Mouse (Mus musculus): ENCODE data around the gene Tpx2. TPM values are rescaled to one million over a fixed set of nuclear protein-coding genes. Genes with fewer than 3 reads are reported as not detected.

The Tpx2 gene
- polyA plus RNA-seq, 1 experiment from 2014 or later, result 51.1 TPM

- 75% methylated on average over 11 of the region's 11 CpGs for WGBS
- Histone ChIP-seq H3K9me3 (no peaks in the 10 kb centered on the region), H3K27ac (replicated peaks) (no peak overlapping the region), H3K9ac (replicated peaks) (no peak overlapping the region), H3K4me1 (peaks cover 5% of the 10 kb centered on the region), H3K36me3 (no peaks in the 10 kb centered on the region), H3K4me2 (replicated peaks) (no peak overlapping the region), H3K27me3 (no peaks in the 10 kb centered on the region), H3K4me3 (no peak overlapping the region)
- no peak for ATAC-seq (replicated peaks)
These were observed 77.6 kb downstream of the Tpx2 start for GRCm38 (mm10) chr2:152925189-152925872.

DNA sequence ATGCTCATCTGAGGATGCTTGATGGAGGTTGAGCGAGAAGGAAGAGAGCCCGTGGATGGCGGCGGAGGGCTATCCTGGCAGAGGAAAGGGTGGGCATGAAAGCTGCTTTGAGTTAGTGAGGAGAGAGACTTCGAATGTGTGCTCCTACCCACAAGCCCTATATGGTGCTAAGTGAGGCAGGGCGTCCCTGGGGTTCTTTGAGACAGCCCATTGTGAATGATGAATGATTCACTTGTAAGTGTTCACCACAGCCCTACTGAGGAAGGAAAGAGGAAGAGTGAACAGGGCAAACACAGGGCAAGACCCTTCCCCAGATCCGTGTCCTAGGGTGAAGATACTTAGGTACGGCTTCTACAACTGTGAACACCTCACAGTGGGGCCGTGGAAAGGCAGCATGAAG lies 79.1 kb downstream of the Tpx2 start:
- Histone ChIP-seq H3K27ac (replicated peaks) (no peak overlapping the region), H3K9me3 (no peaks in the 10 kb centered on the region), H3K36me3 (no peaks in the 10 kb centered on the region), H3K4me2 (replicated peaks) (no peak overlapping the region), H3K9ac (replicated peaks) (no peak overlapping the region), H3K4me3 (no peak overlapping the region), H3K27me3 (no peaks in the 10 kb centered on the region), H3K4me1 (peaks cover 5% of the 10 kb centered on the region)
- ATAC-seq (replicated peaks), result no peak
- whole genome bisulfite sequencing, result 84% methylated on average over 9 of the region's 9 CpGs

- no peaks in the 10 kb centered on the region for H3K9me3 ChIP-seq
- 68% methylated on average over 5 of the region's 5 CpGs for WGBS
- H3K36me3 ChIP-seq, result no peaks in the 10 kb centered on the region
- peaks cover 5% of the 10 kb centered on the region for H3K4me1 ChIP-seq
- H3K27ac ChIP-seq (replicated peaks), result no peak overlapping the region
- ATAC-seq (replicated peaks), result no peak
- H3K9ac ChIP-seq (replicated peaks), result no peak overlapping the region
- no peak overlapping the region for H3K4me3 ChIP-seq
- H3K27me3 ChIP-seq, result no peaks in the 10 kb centered on the region
- no peak overlapping the region for H3K4me2 ChIP-seq (replicated peaks)
These were observed 79.6 kb downstream of the Tpx2 start for GRCm38 (mm10) chr2:152927371-152927770.

DNA sequence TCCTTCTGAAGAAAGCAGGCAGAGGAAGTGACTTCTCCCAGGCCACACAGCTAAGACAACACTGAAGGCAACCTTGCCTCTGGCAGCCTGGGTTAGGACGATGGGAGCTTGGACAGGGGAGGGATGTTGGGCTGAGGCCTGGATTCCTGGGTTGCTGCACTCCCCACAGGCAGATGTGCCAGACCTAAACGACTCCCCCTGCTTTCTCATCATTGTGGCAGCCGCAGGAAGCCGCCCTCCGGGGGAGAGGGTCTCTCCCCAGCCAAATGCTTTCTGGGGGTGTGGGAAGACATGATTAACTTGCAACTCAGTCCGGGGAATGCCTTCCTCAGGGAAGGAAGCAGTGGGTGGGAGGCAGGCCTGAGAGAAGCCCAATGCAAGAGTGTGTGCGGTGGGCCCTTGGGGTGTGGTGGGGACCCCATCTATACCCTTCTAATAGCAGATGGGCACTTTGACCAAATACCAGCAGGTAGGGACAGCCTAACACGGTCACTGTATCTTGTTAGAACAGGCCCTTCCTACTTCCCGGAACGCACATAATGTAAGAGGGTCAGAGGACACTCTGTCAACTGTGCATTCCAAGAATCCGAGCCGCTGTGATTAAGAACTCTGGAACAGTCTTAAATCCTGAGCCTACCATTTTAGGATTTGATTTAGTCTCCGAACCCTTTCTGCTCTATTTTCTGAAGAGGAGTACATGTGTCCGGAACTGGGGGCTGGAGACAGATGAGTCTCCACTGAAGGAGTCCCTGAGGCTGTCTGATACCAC lies 80.6 kb downstream of the Tpx2 start:
- H3K27me3 ChIP-seq, result no peaks in the 10 kb centered on the region
- no peak overlapping the region for H3K4me2 ChIP-seq (replicated peaks)
- peaks cover 5% of the 10 kb centered on the region for H3K4me1 ChIP-seq
- no peak overlapping the region for H3K4me3 ChIP-seq
- H3K9ac ChIP-seq (replicated peaks), result no peak overlapping the region
- H3K27ac ChIP-seq (replicated peaks), result no peak overlapping the region
- WGBS, result 57% methylated on average over 14 of the region's 14 CpGs
- no peaks in the 10 kb centered on the region for H3K9me3 ChIP-seq
- ATAC-seq (replicated peaks), result no peak
- no peaks in the 10 kb centered on the region for H3K36me3 ChIP-seq

DNA sequence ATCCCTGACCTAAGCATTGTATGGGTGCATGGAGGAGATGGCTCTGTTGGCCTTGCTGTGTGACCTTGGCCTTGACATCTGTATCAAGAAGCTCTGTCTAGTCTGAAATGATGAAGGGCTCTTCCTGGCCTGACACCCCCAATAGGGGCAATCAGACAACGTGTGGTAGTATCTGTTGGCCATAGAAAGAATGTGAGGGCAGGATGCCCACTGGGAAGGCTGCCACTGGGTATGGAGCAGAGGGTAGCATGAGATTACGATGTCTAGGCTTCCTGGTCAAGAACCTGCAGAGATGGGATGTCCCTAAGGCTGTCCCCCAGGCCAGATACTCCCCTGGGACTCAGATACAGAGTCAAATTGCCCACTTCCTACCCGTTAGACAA lies 81.2 kb downstream of the Tpx2 start:
- H3K4me2 ChIP-seq (replicated peaks), result no peak overlapping the region
- H3K27ac ChIP-seq (replicated peaks), result no peak overlapping the region
- no peaks in the 10 kb centered on the region for H3K27me3 ChIP-seq
- no peaks in the 10 kb centered on the region for H3K4me1 ChIP-seq
- H3K9ac ChIP-seq (replicated peaks), result no peak overlapping the region
- H3K9me3 ChIP-seq, result no peaks in the 10 kb centered on the region
- H3K4me3 ChIP-seq, result no peak overlapping the region
- ATAC-seq (replicated peaks), result no peak
- H3K36me3 ChIP-seq, result no peaks in the 10 kb centered on the region
- WGBS, result 65% methylated on average over 3 of the region's 3 CpGs

DNA sequence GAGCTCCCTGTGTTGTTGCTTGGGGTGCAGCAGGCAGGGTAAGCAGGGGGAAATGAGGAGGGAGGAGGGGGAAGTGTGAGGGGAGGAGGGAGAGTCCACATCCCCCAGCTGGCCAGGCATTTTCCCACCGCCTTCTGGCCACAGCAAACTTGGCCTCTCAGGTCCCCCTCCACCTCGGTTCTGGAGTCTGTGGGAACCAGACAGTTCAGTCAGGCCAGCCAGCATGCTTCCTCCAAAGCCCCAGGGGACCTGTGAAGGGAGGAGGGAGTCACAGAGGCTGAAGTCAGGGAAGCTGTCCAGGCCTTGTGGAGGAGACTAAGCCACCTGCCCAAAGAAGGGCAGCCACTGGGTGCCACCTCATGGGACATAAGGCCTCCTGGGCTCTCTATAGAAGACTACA lies 82.5 kb downstream of the Tpx2 start:
- H3K27ac ChIP-seq (replicated peaks), result no peak overlapping the region
- H3K4me1 ChIP-seq, result no peaks in the 10 kb centered on the region
- H3K9ac ChIP-seq (replicated peaks), result no peak overlapping the region
- ATAC-seq (replicated peaks), result no peak
- 43% methylated on average over 2 of the region's 2 CpGs for WGBS
- H3K4me3 ChIP-seq, result no peak overlapping the region
- no peaks in the 10 kb centered on the region for H3K36me3 ChIP-seq
- no peaks in the 10 kb centered on the region for H3K27me3 ChIP-seq
- H3K4me2 ChIP-seq (replicated peaks), result no peak overlapping the region
- no peaks in the 10 kb centered on the region for H3K9me3 ChIP-seq

DNA sequence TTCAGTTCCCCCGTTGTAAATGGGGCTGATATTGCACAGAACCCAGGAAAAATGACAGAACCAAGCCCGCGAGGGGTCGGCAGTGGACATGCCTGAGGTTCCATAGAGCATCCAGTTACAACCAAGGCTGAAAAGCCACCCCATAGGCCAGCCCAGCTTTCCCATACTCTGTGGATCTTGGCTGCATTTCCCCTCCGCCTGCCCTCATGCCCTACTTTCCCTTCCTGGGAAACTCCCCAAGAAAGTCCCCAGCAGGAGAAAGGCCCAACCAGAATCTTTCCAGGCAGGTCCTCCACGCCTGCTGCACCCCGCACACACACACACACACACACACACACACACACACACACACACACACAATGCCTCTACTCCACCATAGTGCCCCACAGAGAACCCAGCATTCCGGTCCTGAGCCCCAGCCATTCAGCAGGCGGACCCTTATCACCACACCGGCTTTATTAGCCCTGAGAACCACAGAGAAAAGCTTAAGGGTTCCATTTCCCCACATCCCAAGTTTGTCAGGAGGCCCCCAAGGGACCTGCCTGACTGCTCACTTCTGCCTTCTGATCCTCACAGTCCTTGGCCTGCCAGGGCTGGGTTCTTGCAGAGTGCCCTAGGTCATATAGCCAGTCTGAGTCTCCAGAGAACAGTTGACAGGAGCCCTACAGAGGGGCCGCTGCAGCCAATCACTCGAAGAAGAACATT lies 83.8 kb downstream of the Tpx2 start:
- no peaks in the 10 kb centered on the region for H3K36me3 ChIP-seq
- H3K9ac ChIP-seq (replicated peaks), result no peak overlapping the region
- no peaks in the 10 kb centered on the region for H3K4me1 ChIP-seq
- no peak overlapping the region for H3K27ac ChIP-seq (replicated peaks)
- WGBS, result 76% methylated on average over 12 of the region's 12 CpGs
- ATAC-seq (replicated peaks), result no peak
- no peak overlapping the region for H3K4me2 ChIP-seq (replicated peaks)
- H3K27me3 ChIP-seq, result peaks cover 3% of the 10 kb centered on the region; the same call in 1 of the 2 replicates
- no peak overlapping the region for H3K4me3 ChIP-seq
- no peaks in the 10 kb centered on the region for H3K9me3 ChIP-seq

- Histone ChIP-seq H3K27me3 (peaks cover 3% of the 10 kb centered on the region; the same call in 1 of the 2 replicates), H3K9me3 (no peaks in the 10 kb centered on the region), H3K4me2 (replicated peaks) (no peak within 1 kb of the TSS), H3K27ac (replicated peaks) (no peak within 1 kb of the TSS), H3K4me3 (no peak within 1 kb of the TSS), H3K36me3 (no peaks in the 10 kb centered on the region), H3K9ac (replicated peaks) (no peak within 1 kb of the TSS), H3K4me1 (no peaks in the 10 kb centered on the region)
- no peak for ATAC-seq (replicated peaks)
- WGBS, result 41% methylated on average over 9 of the region's 9 CpGs
These were observed 85.3 kb downstream of the Tpx2 start, which contains the start of gene Foxs1 for GRCm38 (mm10) chr2:152933048-152933447. Gene Foxs1 (minus strand): TSS chr2:152933208.

DNA sequence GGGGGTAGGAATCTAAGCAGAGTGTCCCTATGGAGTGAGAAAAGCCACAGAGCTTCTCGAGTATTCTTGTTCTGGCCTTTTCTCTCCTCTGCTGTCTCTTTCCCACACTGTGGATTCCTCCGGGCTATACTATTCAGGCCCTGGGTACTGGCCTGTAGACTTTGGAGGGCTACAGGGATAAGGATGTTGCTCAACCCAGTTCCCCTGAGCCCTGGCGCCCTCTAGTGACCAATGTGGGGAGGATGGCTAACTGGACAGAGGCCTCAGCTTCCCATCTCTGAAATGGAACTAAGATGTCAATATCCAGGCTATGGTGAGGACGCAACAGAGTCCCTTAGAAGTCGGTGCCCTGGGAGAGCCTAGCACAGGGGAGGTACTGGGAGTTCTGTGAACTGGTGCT lies 85.8 kb downstream of the Tpx2 start:
- H3K9me3 ChIP-seq, result no peaks in the 10 kb centered on the region
- H3K36me3 ChIP-seq, result no peaks in the 10 kb centered on the region
- WGBS, result 32% methylated on average over 5 of the region's 5 CpGs
- ATAC-seq (replicated peaks), result no peak
- H3K9ac ChIP-seq (replicated peaks), result no peak overlapping the region
- no peak overlapping the region for H3K4me2 ChIP-seq (replicated peaks)
- H3K4me3 ChIP-seq, result no peak overlapping the region
- no peaks in the 10 kb centered on the region for H3K4me1 ChIP-seq
- H3K27me3 ChIP-seq, result peaks cover 3% of the 10 kb centered on the region; the same call in 1 of the 2 replicates
- H3K27ac ChIP-seq (replicated peaks), result no peak overlapping the region

DNA sequence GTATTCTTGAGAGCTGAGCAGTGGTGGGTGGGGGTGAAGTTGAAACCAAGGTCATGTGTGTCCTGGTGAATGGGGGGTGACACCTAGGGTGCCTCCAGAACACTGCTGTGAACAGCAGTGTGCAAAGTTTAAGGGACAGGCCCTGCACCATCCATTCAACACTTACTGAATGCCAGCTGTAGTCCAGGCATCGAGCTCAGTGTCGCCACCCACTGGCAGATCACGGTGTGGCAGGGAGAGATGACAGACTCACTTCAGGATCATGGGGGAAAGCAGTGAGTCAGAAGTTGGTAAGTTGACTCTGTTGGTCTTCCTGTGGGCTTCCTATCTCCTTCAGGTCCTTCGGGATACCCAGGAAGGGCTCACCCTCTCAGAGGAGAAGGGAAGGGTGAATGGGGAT lies 92.1 kb downstream of the Tpx2 start:
- Histone ChIP-seq H3K4me3 (no peak overlapping the region), H3K4me2 (replicated peaks) (no peak overlapping the region), H3K27ac (replicated peaks) (no peak overlapping the region), H3K9me3 (no peaks in the 10 kb centered on the region), H3K27me3 (peaks cover 52% of the 10 kb centered on the region), H3K9ac (replicated peaks) (no peak overlapping the region), H3K36me3 (no peaks in the 10 kb centered on the region), H3K4me1 (peaks cover 11% of the 10 kb centered on the region)
- 11% methylated on average over 4 of the region's 4 CpGs for WGBS
- no peak for ATAC-seq (replicated peaks)

DNA sequence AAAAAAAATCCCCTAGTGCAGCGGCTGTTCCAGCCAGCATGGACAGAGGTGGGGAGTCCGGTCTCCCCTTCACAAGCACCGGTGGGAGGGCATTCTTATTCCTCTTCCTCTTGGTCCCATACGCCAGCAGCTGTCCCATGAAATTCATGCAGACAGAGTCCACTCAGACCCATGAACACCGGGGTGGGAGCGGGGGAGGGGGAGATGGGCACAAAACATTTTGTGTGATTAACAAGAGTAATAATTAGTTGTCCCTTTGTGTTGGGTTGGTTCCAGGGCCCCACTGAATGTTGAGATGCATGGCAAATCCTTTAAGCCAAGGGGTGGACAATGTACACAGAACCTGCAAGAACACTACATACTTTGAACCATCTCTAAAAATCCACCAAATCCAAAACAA lies 93.3 kb downstream of the Tpx2 start:
- ATAC-seq (replicated peaks), result no peak
- H3K9ac ChIP-seq (replicated peaks), result no peak overlapping the region
- no peak overlapping the region for H3K27ac ChIP-seq (replicated peaks)
- no peaks in the 10 kb centered on the region for H3K36me3 ChIP-seq
- peaks cover 11% of the 10 kb centered on the region for H3K4me1 ChIP-seq
- WGBS, result 75% methylated on average over 6 of the region's 6 CpGs
- H3K27me3 ChIP-seq, result peaks cover 60% of the 10 kb centered on the region
- no peaks in the 10 kb centered on the region for H3K9me3 ChIP-seq
- H3K4me2 ChIP-seq (replicated peaks), result no peak overlapping the region
- H3K4me3 ChIP-seq, result no peak overlapping the region

- Histone ChIP-seq H3K9ac (replicated peaks) (no peak overlapping the region), H3K4me2 (replicated peaks) (no peak overlapping the region), H3K4me3 (no peak overlapping the region), H3K27me3 (peaks cover 56% of the 10 kb centered on the region), H3K27ac (replicated peaks) (no peak overlapping the region), H3K9me3 (no peaks in the 10 kb centered on the region), H3K4me1 (peaks cover 11% of the 10 kb centered on the region), H3K36me3 (no peaks in the 10 kb centered on the region)
- no peak for ATAC-seq (replicated peaks)
- 39% methylated on average over 7 of the region's 7 CpGs for WGBS
These were observed 94.0 kb downstream of the Tpx2 start for GRCm38 (mm10) chr2:152941776-152942175.
